Mouse (Mus musculus) small intestine, adult 2 months (tissue): ENCODE results near the gene Dazap1. TPM values are rescaled to one million over a fixed set of nuclear protein-coding genes. Genes with fewer than 3 reads are reported as not detected.

Experiments used
- H3K27ac ChIP-seq: fragments of 200-500 bp; 2 replicates; pipeline ENCODE4 v1.5.1; 2012; ENCODE audit warnings: low read depth, low read length, control low read depth, inconsistent platforms; ENCODE audit not compliant: insufficient read depth
- H3K27me3 ChIP-seq: fragments of 200-500 bp; 2 replicates; pipeline ENCODE4 v1.6.1; 2012; ENCODE audit warnings: mild to moderate bottlenecking, moderate library complexity, low read length, inconsistent platforms; ENCODE audit not compliant: control insufficient read depth, insufficient read depth
- H3K36me3 ChIP-seq: fragments of 200-500 bp; 2 replicates; pipeline ENCODE4 v1.6.1; 2012; ENCODE audit warnings: mild to moderate bottlenecking, low read length, control low read depth, inconsistent platforms; ENCODE audit not compliant: control insufficient read depth, insufficient read depth
- H3K4me1 ChIP-seq: fragments of 200-500 bp; 2 replicates; pipeline ENCODE4 v1.6.1; 2012; ENCODE audit warnings: low read length, inconsistent platforms, mixed read lengths; ENCODE audit not compliant: control insufficient read depth, insufficient read depth, insufficient read length
- H3K4me3 ChIP-seq: fragments of 200-500 bp; 2 replicates; pipeline ENCODE4 v1.5.1; 2012; ENCODE audit warnings: low read depth, mild to moderate bottlenecking, control low read depth, inconsistent platforms, low read length, moderate library complexity
- CTCF ChIP-seq: fragments of 200-500 bp; IDR thresholded peaks from 2 replicates; pipeline ENCODE4 v1.5.1; 2012; ENCODE audit warnings: low read depth, mild to moderate bottlenecking, control low read depth, inconsistent platforms, low read length, moderate library complexity, mixed read lengths; ENCODE audit not compliant: insufficient replicate concordance, insufficient read length; ENCODE audit errors: extremely low read depth
- POLR2A ChIP-seq: fragments of 200-500 bp; IDR thresholded peaks from 2 replicates; pipeline ENCODE4 v1.6.1; 2012; ENCODE audit warnings: low read depth, mild to moderate bottlenecking, control low read depth, inconsistent platforms, low read length, moderate library complexity
- WGBS: fragments of 180-500 bp; shearing (Covaris S2); methylation state at CpG from one replicate; pipeline ENCODE4 v1.1.7; 2018; 5-methylcytosine and 5-hydroxymethylcytosine counted together
- polyA plus RNA-seq: library from polyadenylated mRNA; depleted of rRNA; stranded (reverse); fragments of >200 nt; gene quantifications from 2 replicates; pipeline ENCODE4 v1.2.3, GENCODE M21; 2012

Dazap1 gene
- polyA plus RNA-seq, 1 experiment = 89.3 TPM

DNA sequence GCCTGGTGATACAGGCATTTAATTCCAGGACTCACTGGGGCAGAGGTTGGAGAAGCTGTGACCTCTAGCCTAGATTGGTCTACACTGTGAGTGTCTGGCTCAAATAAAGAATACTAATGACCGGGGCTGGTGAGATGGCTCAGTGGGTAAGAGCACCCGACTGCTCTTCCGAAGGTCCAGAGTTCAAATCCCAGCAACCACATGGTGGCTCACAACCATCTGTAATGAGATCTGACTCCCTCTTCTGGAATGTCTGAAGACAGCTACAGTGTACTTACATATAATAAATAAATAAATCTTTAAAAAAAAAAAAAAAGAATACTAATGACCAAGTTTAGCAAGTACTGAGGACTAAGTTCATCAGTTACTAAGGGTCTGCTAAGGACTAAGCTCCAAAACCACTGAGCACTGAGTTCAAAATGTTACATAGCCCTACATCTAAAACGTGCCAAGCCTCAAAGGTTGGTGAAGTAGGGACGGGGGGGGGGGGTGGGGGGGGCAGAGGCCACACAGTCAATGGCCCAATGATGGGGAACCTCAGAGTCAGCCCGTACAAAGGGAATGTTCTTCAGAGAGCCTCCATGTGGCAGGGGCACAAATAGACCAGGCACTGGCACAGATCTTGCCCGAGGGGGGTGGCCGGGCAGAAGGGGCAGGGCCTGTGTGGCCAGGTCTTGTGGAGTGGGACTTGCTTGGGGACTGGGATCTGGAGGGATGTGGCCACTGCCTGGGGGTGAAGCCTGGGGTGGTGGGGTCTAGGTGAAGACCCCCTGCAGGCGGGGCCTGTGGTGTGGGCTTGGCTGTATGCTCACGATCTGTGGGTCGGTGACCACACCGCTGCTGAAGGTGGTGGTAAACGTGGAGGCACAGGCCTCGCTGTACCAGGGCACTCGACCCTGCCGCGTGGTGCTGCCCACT lies 63.1 kb downstream of the Dazap1 start:
- Histone ChIP-seq H3K4me1 (peaks cover 33% of the 10 kb centered on the region), H3K27ac (peak overlapping the region; percentile 45), H3K27me3 (no peaks in the 10 kb centered on the region), H3K36me3 (no peaks in the 10 kb centered on the region), H3K4me3 (no peak overlapping the region)
- WGBS = 67% methylated on average over 17 of the region's 17 CpGs
- TF ChIP-seq CTCF (no peak), POLR2A (no peak)

DNA sequence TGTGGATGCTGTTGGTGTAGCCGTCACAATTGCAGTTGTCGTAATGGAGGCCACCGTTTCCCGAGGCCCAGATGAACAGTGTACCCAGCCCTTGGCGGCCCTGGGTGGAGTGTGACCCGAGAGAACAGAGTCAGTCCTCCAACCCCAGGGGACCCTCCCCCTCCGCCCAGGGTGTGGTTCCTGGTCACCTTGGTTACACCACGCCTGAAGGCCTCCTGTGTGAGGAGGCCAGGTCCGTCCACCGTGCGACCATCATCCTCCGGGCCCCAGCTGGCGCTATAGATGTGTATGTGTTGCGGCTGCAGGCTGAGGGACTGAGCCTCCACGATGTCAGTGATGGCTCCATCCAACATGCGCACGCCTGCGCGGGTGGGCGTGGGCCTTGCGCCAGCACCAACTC lies 63.8 kb downstream of the Dazap1 start:
- Histone ChIP-seq H3K4me3 (no peak overlapping the region), H3K27ac (no peak overlapping the region)
- WGBS = 86% methylated on average over 21 of the region's 21 CpGs

DNA sequence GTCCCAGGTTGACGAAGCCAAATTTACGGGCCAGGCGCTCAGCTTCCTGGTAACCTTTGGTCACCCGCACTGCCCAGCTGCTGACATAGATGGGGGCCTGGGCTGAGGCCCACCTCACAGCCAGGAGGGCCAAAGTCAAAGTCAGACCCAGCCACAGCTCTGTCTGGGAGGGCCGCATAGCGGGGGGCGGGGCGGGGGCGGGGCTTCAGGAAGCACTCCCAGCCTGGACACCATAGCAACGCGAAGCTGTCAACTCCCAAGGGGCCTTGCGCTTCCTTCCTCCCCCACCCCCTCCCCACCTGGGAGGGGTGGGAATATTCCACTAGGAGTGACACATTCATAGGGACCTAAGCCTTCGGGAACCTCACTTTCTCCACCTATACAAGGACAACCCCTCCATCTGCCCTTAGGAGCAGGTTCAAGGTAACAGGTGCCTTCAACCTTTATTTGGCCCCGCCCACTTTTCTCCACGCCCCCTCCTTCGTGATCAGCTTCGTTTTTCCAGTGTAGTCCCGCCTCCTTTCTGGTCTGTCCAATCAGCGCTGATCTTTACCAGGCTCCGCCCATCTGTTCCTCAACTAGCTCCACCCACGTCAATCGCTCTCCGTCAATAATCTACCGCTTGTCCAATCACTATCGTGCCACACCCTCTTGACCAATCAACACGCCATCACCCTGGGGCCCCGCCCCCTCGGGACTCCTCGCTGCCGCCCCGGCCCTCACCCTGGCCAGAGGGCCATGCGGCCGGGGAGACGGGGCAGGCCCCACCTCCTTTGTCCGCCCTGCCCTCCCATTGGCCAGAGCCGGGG lies 68.2 kb downstream of the Dazap1 start, which contains the start of the genes Pcsk4 and Reep6:
Pcsk4 (minus strand) TSS at position 226 of the 809 bp plus-strand sequence.
Reep6 (plus strand) TSS at position 681 of the 809 bp plus-strand sequence.
- peaks cover 7% of the 10 kb centered on the region for H3K36me3 ChIP-seq
- no peak for TF ChIP-seq POLR2A
- no peak for TF ChIP-seq CTCF
- H3K27me3 ChIP-seq = no peaks in the 10 kb centered on the region
- peaks cover 30% of the 10 kb centered on the region for H3K4me1 ChIP-seq
- 3% methylated on average over 36 of the region's 36 CpGs for WGBS
- H3K27ac ChIP-seq = peak within 1 kb of the TSS; percentile 97
- peak within 1 kb of the TSS; percentile 87 for H3K4me3 ChIP-seq

More for the DNA sequence above, 63.8 kb downstream of the Dazap1 start:
- TF ChIP-seq CTCF = no peak
- TF ChIP-seq POLR2A = no peak
- H3K36me3 ChIP-seq = no peaks in the 10 kb centered on the region
- H3K4me1 ChIP-seq = peaks cover 30% of the 10 kb centered on the region
- H3K27me3 ChIP-seq = no peaks in the 10 kb centered on the region

DNA sequence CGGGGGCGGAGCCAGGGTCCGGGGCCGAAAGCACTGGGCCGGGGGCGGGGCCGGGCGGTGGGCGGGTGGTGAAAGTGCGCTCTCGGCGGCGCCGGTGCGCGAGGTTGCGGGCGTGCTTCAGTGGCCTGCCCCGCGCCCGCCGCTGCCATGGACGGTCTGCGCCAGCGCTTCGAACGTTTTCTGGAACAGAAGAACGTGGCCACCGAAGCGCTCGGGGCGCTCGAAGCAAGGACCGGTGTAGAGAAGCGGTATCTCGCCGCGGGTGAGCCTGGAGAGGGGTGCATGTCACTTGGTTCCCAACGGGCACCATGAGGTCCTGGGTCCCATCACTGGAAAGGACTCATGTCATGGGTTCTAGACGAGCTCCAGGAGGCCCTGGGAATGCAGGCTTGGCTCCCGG lies 68.8 kb downstream of the Dazap1 start:
- TF ChIP-seq CTCF (no peak), POLR2A (peak; percentile 74)
- Histone ChIP-seq H3K27me3 (no peaks in the 10 kb centered on the region), H3K4me1 (peaks cover 24% of the 10 kb centered on the region), H3K27ac (peak overlapping the region; percentile 97), H3K4me3 (peak overlapping the region; percentile 87), H3K36me3 (peaks cover 12% of the 10 kb centered on the region)
- WGBS = under 1% methylated on average over 39 of the region's 41 CpGs

DNA sequence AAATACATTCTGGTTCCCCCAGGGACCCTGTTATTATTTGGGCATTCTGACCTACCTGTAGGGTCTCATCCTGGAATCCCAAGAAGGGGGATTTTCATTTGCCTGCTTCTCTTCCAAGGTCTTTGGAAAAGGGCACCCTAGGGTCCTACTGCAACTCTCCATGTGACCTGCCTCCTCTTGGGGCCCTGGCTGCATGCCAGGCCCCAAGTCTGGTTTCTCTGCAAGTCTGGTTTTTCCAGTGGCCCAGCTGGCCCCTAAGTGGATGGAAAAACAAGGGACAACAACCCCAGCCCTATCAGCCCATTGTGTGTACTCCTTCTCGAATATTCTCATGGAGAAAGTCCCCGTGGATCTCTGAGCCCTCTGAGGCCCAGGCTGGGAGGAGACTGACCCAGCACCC lies 69.6 kb downstream of the Dazap1 start:
- peak overlapping the region; percentile 87 for H3K4me3 ChIP-seq
- peaks cover 22% of the 10 kb centered on the region for H3K4me1 ChIP-seq
- H3K27ac ChIP-seq = peak overlapping the region; percentile 97
- TF ChIP-seq CTCF = no peak
- TF ChIP-seq POLR2A = no peak
- WGBS = 17% methylated on average over 2 of the region's 2 CpGs
- H3K36me3 ChIP-seq = peaks cover 20% of the 10 kb centered on the region
- H3K27me3 ChIP-seq = no peaks in the 10 kb centered on the region

DNA sequence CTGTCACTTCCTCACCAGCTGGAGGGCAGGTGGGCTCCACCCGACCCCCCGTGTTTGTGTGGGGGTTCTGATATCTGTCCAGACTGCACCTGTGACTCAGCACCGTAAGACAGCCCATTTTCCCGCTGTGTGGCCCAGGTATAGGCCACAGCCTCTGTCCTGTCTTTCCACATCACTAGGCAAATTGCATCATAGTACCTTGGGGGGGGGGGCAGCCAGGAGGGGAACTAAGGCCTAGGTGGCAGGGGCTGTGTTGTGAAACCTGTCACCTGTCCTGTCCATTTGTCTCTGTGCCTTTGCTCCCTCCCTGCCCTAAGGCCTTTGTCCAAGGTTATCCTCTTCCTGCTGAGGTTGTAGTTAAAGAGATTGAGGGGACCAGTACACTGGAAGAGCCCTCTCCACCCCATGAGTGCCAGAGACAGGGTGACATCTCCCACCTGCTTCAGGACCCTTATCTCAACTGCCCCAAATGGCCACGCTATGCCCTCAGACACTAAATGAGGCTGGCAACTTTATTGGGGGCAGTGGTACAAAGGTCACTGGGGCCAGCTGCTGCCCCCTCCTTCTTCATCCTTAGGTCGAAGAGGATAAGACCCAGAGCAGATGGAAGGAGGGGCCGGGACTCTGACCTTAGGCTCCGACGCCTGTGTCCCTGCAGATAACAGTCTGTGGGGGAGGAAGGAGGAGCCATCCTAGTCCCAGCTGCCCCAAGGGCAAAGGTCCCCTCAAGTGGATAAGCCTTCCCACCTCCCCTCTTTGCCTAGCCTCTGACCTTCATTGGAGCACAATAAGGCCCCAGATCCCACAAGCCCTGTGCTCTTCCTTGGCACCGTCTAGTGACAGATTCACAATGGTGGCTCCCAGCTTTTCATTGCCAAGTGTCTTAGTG lies 70.6 kb downstream of the Dazap1 start:
- Histone ChIP-seq H3K27ac (peak overlapping the region; percentile 97), H3K27me3 (no peaks in the 10 kb centered on the region), H3K36me3 (peaks cover 28% of the 10 kb centered on the region), H3K4me3 (peak overlapping the region; percentile 87), H3K4me1 (peaks cover 22% of the 10 kb centered on the region)
- TF ChIP-seq CTCF (peak; percentile 5; the same call in 1 of the 2 replicates), POLR2A (peak; percentile 12; the same call in 1 of the 2 replicates)
- 21% methylated on average over 10 of the region's 10 CpGs for WGBS
